Mouse (Mus musculus): ENCODE data around the gene Thsd7b. TPM values are rescaled to one million over a fixed set of nuclear protein-coding genes. Genes with fewer than 3 reads are reported as not detected.
"Not testable (repeated sequence)": the region's sequence is repeated elsewhere in the genome, so short reads cannot be mapped to it uniquely, and the experiment has no call there.

Gene Thsd7b
- polyA plus RNA-seq, 1 experiment from 2014 or later = 0.82 TPM

DNA sequence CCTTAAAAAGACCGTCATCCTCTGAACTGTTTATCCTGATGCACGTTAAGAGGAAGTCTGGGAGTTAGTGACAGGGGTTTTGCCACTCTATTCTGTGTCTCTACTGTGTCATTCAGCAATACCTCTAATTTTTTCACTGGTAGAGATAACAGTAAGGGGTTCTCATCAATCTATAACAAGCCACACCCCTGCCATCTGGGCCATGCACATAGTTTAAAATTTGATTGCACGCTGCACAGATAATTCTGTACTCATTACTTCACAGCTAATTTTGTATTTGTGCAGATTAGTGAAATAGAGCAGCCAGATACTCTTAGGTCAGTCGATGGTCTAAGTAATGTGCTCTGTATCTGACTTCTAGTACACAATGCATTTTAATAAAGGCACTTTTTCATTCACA lies 673.9 kb downstream of the Thsd7b start:
- H3K9me3 ChIP-seq (ENCODE audit: control insufficient read depth, low read length) = no peaks in the 10 kb centered on the region
- no peaks in the 10 kb centered on the region for H3K36me3 ChIP-seq (ENCODE audit: control insufficient read depth, insufficient read depth, low read length)
- WGBS = 47% methylated on average over 4 of the region's 4 CpGs
- H3K9ac ChIP-seq (ENCODE audit: low read depth, low read length) = no peak overlapping the region
- no peaks in the 10 kb centered on the region for H3K27me3 ChIP-seq (replicated peaks; ENCODE audit: control insufficient read depth, insufficient read depth, low read length)
- no peak overlapping the region for H3K4me3 ChIP-seq (ENCODE audit: low read depth, low read length)
- no peaks in the 10 kb centered on the region for H3K4me1 ChIP-seq (replicated peaks; ENCODE audit: control insufficient read depth, insufficient read depth, low read length)
- DNase-seq (ENCODE audit: low spot score) (no peak), ATAC-seq (replicated peaks; ENCODE audit: low FRiP score) (peak; percentile 63)
- H3K4me2 ChIP-seq = no peak overlapping the region
- H3K27ac ChIP-seq (ENCODE audit: low read depth, low read length) = no peak overlapping the region

DNA sequence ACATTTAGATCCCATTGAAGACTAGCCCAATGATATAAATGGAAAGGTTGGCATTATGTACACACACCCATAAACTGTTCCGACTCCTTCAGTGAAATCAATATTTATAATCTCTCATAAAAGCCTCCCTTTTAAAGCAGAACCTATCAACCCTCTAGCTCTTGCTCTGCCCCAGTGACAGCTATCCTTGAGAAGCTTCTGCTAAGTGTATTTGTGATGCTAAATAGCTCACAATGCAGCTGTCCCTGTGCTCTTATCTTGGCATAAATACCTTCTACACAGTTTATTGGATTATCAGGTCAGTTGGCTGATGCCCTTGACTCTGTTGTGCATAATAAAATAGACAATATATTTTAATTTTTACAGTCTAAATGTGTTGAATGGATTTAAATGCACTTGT lies 682.4 kb downstream of the Thsd7b start:
- Histone ChIP-seq H3K9ac (ENCODE audit: low read depth, low read length) (no peak overlapping the region), H3K27ac (ENCODE audit: low read depth, low read length) (no peak overlapping the region), H3K4me1 (replicated peaks; ENCODE audit: control insufficient read depth, insufficient read depth, low read length) (no peaks in the 10 kb centered on the region), H3K4me2 (no peak overlapping the region), H3K36me3 (ENCODE audit: control insufficient read depth, insufficient read depth, low read length) (no peaks in the 10 kb centered on the region), H3K4me3 (ENCODE audit: low read depth, low read length) (no peak overlapping the region), H3K9me3 (ENCODE audit: control insufficient read depth, low read length) (no peaks in the 10 kb centered on the region), H3K27me3 (replicated peaks; ENCODE audit: control insufficient read depth, insufficient read depth, low read length) (no peaks in the 10 kb centered on the region)
- DNase-seq (ENCODE audit: low spot score) (no peak), ATAC-seq (replicated peaks; ENCODE audit: low FRiP score) (no peak)
- 71% methylated on average over 1 of the region's 1 CpGs for WGBS

DNA sequence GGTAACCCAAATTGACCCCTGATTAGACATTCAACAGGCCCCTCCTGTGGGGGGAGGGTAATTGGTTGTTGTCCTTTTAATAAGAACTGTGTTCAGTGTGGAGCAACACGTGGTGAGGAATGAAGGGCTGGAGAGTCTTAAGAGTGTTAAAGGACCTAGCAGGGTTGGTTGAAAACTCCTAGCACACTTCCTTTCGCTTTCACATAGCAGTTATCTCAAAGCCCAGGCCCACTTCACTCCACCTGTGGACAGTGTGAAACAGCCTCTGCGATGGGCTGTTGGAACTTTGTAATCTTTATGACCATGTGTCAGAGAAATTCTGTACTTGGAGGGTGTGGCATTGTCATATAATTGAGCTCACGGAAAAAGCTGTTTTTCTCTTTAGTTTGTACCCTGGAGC lies 683.5 kb downstream of the Thsd7b start:
- Histone ChIP-seq H3K9me3 (ENCODE audit: control insufficient read depth, low read length) (no peaks in the 10 kb centered on the region), H3K4me3 (ENCODE audit: low read depth, low read length) (no peak overlapping the region), H3K9ac (ENCODE audit: low read depth, low read length) (no peak overlapping the region), H3K27me3 (replicated peaks; ENCODE audit: control insufficient read depth, insufficient read depth, low read length) (no peaks in the 10 kb centered on the region), H3K4me2 (peak overlapping the region; percentile 42), H3K27ac (ENCODE audit: low read depth, low read length) (peak overlapping the region; percentile 85; the same call in 1 of the 2 replicates), H3K36me3 (ENCODE audit: control insufficient read depth, insufficient read depth, low read length) (no peaks in the 10 kb centered on the region), H3K4me1 (replicated peaks; ENCODE audit: control insufficient read depth, insufficient read depth, low read length) (no peaks in the 10 kb centered on the region)
- 38% methylated on average over 4 of the region's 4 CpGs for WGBS
- peak; percentile 92 for ATAC-seq (replicated peaks; ENCODE audit: low FRiP score)
- peak; percentile 31 for DNase-seq (ENCODE audit: low spot score)

DNA sequence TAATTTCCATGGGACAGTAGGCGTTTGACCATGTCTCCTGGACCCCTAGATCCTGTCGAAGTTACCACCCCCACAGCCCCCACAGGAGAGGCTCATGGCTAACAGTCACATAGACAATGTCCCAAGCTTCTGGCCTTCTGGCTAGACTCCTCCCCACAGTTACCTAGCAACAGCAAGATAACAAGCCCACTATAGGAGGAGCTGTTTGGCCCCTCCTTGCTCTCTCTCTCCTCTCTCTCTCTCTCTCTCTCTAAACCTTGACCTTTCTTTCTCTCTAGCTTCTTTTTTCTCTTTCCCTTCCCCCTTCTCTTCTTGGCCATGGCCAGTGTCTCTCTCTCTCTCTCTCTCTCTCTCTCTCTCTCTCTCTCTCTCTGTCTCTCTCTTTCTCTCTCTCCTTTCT lies 686.2 kb downstream of the Thsd7b start:
- peak; percentile 58 for ATAC-seq (replicated peaks; ENCODE audit: low FRiP score)
- not testable (repeated sequence) for DNase-seq (ENCODE audit: low spot score); H3K4me3 ChIP-seq (ENCODE audit: low read depth, low read length); H3K9ac ChIP-seq (ENCODE audit: low read depth, low read length); H3K4me2 ChIP-seq; H3K27ac ChIP-seq (ENCODE audit: low read depth, low read length); H3K36me3 ChIP-seq (ENCODE audit: control insufficient read depth, insufficient read depth, low read length); H3K9me3 ChIP-seq (ENCODE audit: control insufficient read depth, low read length); H3K27me3 ChIP-seq (replicated peaks; ENCODE audit: control insufficient read depth, insufficient read depth, low read length); H3K4me1 ChIP-seq (replicated peaks; ENCODE audit: control insufficient read depth, insufficient read depth, low read length)
- 57% methylated on average over 2 of the region's 2 CpGs for WGBS

DNA sequence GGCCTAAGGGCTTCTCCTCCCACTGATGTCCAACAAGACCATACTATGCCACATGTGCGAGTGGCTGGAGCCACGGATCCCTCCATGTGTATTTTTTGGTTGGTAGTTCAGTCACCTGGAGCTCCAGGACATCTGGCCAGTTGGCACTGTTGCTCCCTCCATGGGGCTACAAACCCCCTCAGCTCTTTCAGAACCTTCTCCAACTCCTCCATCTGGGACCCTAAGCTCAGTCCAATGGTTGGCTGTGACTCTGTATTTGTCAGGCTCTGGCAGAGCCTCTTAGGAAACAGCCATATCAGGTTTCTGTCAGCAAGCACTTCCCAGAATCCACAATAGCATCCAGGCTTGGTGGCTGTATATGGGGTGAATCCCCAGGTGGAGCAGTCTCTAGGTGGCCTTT lies 690.1 kb downstream of the Thsd7b start:
- Histone ChIP-seq H3K4me1 (replicated peaks; ENCODE audit: control insufficient read depth, insufficient read depth, low read length) (no peaks in the 10 kb centered on the region), H3K9me3 (ENCODE audit: control insufficient read depth, low read length) (no peaks in the 10 kb centered on the region), H3K36me3 (ENCODE audit: control insufficient read depth, insufficient read depth, low read length) (no peaks in the 10 kb centered on the region), H3K4me3 (ENCODE audit: low read depth, low read length) (no peak overlapping the region), H3K27ac (ENCODE audit: low read depth, low read length) (no peak overlapping the region), H3K4me2 (no peak overlapping the region), H3K27me3 (replicated peaks; ENCODE audit: control insufficient read depth, insufficient read depth, low read length) (no peaks in the 10 kb centered on the region), H3K9ac (ENCODE audit: low read depth, low read length) (no peak overlapping the region)
- ATAC-seq (replicated peaks; ENCODE audit: low FRiP score) (no peak), DNase-seq (ENCODE audit: low spot score) (no peak)
- WGBS = 86% methylated on average over 2 of the region's 2 CpGs

DNA sequence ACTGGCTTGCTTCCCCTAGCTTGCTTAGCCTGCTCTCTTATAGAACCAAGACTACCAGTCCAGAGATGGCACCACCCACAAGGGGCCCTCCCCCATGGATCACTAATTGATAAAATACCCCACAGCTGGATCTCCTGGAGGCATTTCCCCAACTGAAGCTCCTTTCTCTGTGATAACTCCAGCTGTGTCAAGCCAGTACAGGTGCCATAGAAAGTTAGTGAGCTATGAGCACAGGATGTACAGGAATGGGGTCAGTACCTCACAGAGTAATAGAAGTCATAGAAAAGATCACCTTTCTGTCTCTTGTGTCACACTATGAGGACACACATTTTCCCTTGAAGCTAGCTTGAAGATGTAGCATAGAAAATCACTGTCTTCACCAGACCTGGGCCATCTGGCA lies 716.1 kb downstream of the Thsd7b start:
- ATAC-seq (replicated peaks; ENCODE audit: low FRiP score) = 0 out of 2 replicates have a peak, but pooled peaks have one; percentile 36

DNA sequence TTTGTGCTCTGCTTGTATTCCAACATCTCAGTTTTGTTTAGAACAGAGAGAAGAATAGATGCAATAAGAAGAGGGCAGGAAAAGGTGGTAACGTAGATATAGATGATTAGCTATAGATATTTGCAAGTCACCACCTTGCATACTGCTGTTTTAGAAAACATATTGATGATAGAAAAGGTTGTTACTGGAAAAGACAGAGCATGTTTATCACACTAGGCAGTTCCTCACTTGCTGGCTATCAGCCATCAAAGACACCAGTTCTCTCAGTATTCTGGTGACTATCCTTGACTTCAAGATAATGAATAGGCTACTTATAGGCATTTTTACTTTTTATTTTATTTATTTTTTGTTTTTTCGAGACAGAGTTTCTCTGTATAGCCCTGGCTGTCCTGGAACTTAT lies 717.7 kb downstream of the Thsd7b start:
- H3K4me3 ChIP-seq (ENCODE audit: low read depth, low read length) = no peak overlapping the region
- no peak overlapping the region for H3K9ac ChIP-seq (ENCODE audit: low read depth, low read length)
- no peak overlapping the region for H3K27ac ChIP-seq (ENCODE audit: low read depth, low read length)
- WGBS = 51% methylated on average over 2 of the region's 2 CpGs
- ATAC-seq (replicated peaks; ENCODE audit: low FRiP score) = peak; percentile 81
- no peak overlapping the region for H3K4me2 ChIP-seq
- no peaks in the 10 kb centered on the region for H3K9me3 ChIP-seq (ENCODE audit: control insufficient read depth, low read length)
- no peaks in the 10 kb centered on the region for H3K4me1 ChIP-seq (replicated peaks; ENCODE audit: control insufficient read depth, insufficient read depth, low read length)
- no peak for DNase-seq (ENCODE audit: low spot score)
- no peaks in the 10 kb centered on the region for H3K27me3 ChIP-seq (replicated peaks; ENCODE audit: control insufficient read depth, insufficient read depth, low read length)
- H3K36me3 ChIP-seq (ENCODE audit: control insufficient read depth, insufficient read depth, low read length) = no peaks in the 10 kb centered on the region

More for the DNA sequence above, 716.1 kb downstream of the Thsd7b start:
- H3K4me3 ChIP-seq (ENCODE audit: low read depth, low read length); H3K4me2 ChIP-seq; H3K4me1 ChIP-seq (replicated peaks; ENCODE audit: control insufficient read depth, insufficient read depth, low read length); H3K36me3 ChIP-seq (ENCODE audit: control insufficient read depth, insufficient read depth, low read length); H3K27me3 ChIP-seq (replicated peaks; ENCODE audit: control insufficient read depth, insufficient read depth, low read length); H3K27ac ChIP-seq (ENCODE audit: low read depth, low read length); DNase-seq (ENCODE audit: low spot score); H3K9me3 ChIP-seq (ENCODE audit: control insufficient read depth, low read length); H3K9ac ChIP-seq (ENCODE audit: low read depth, low read length): not testable (repeated sequence)

DNA sequence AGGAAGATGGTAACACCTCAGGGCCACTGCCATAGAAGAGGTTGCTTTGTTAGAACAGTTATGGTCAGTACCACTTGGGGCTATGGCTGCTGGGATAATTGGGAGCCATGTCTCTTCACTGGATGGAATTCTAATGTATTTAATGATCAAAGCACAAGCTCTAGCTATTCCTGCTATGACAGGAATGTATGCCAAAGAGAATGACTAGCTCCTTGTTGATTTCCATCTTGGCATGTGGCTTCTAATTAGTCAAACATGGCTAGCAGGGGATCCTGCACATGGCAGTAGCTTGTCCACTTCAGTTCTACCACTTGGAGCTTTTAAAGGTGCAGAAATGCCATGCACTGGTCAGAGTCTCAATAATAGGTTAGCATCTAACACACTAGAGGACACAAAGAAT lies 781.9 kb downstream of the Thsd7b start:
- no peak for DNase-seq (ENCODE audit: low spot score)
- H3K27me3 ChIP-seq (replicated peaks; ENCODE audit: control insufficient read depth, insufficient read depth, low read length) = no peaks in the 10 kb centered on the region
- no peak overlapping the region for H3K4me3 ChIP-seq (ENCODE audit: low read depth, low read length)
- H3K36me3 ChIP-seq (ENCODE audit: control insufficient read depth, insufficient read depth, low read length) = no peaks in the 10 kb centered on the region
- H3K4me2 ChIP-seq = no peak overlapping the region
- no peak for ATAC-seq (replicated peaks; ENCODE audit: low FRiP score)
- H3K27ac ChIP-seq (ENCODE audit: low read depth, low read length) = no peak overlapping the region
- no peak overlapping the region for H3K9ac ChIP-seq (ENCODE audit: low read depth, low read length)
- no peaks in the 10 kb centered on the region for H3K4me1 ChIP-seq (replicated peaks; ENCODE audit: control insufficient read depth, insufficient read depth, low read length)
- H3K9me3 ChIP-seq (ENCODE audit: control insufficient read depth, low read length) = no peaks in the 10 kb centered on the region

DNA sequence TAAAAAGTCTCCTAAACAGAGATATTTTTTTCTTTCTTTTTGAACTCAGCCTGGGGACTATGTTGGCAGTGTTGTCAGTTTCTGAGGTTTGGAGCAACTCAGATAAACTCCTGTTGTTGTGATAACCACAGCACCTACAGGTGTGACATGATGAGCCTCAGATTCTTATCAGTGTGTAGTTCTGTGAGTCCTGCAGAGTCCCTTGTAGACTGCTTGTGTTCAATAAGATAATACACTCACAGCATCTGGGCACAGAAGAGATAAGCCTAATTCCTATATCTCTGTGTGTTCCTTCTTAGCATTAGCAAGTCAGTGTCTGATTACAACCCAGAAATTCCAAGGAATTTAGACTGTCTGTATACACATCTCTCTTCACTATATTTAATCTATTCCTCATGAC lies 789.0 kb downstream of the Thsd7b start:
- DNase-seq (ENCODE audit: low spot score) = no peak
- no peak overlapping the region for H3K27ac ChIP-seq (ENCODE audit: low read depth, low read length)
- no peaks in the 10 kb centered on the region for H3K4me1 ChIP-seq (replicated peaks; ENCODE audit: control insufficient read depth, insufficient read depth, low read length)
- H3K4me2 ChIP-seq = no peak overlapping the region
- no peaks in the 10 kb centered on the region for H3K36me3 ChIP-seq (ENCODE audit: control insufficient read depth, insufficient read depth, low read length)
- ATAC-seq (replicated peaks; ENCODE audit: low FRiP score) = peak; percentile 84
- no peaks in the 10 kb centered on the region for H3K9me3 ChIP-seq (ENCODE audit: control insufficient read depth, low read length)
- H3K4me3 ChIP-seq (ENCODE audit: low read depth, low read length) = no peak overlapping the region
- H3K9ac ChIP-seq (ENCODE audit: low read depth, low read length) = no peak overlapping the region
- no peaks in the 10 kb centered on the region for H3K27me3 ChIP-seq (replicated peaks; ENCODE audit: control insufficient read depth, insufficient read depth, low read length)
